Mouse (Mus musculus): Measurements from ENCODE around the gene Fbn1. TPM values are rescaled to one million over a fixed set of nuclear protein-coding genes. Genes with fewer than 3 reads are reported as not detected.
"Not testable (repeated sequence)": the region's sequence is repeated elsewhere in the genome, so short reads cannot be mapped to it uniquely, and the experiment has no call there.

The Fbn1 gene
- total RNA-seq, 2 experiments from 2014 or later = 389 to 440 TPM

- DNase-seq (ENCODE audit: low spot score in 2 of 2) = no peak
Observed at GRCm38 (mm10) chr2:125304746-125305145, 203.0 kb downstream of the Fbn1 start.

GRCm38 (mm10) chr2:125303764-125304384 lies 203.9 kb downstream of the Fbn1 start:
- DNase-seq (ENCODE audit: low spot score in 2 of 2) = no peak

- no peak for DNase-seq (ENCODE audit: low spot score in 2 of 2)
Observed at GRCm38 (mm10) chr2:125302625-125302924, 205.2 kb downstream of the Fbn1 start.

GRCm38 (mm10) chr2:125301877-125302624 lies 205.7 kb downstream of the Fbn1 start:
- no peak for DNase-seq (ENCODE audit: low spot score in 2 of 2)

- DNase-seq (ENCODE audit: low spot score in 2 of 2) = no peak
Observed at GRCm38 (mm10) chr2:125298841-125299240, 209.0 kb downstream of the Fbn1 start.

GRCm38 (mm10) chr2:125295526-125295925 lies 212.3 kb downstream of the Fbn1 start:
- no peak for DNase-seq (ENCODE audit: low spot score in 2 of 2)

- no peak for DNase-seq (ENCODE audit: low spot score in 2 of 2)
Observed at GRCm38 (mm10) chr2:125293969-125294491, 213.8 kb downstream of the Fbn1 start.

GRCm38 (mm10) chr2:125292616-125293015 lies 215.2 kb downstream of the Fbn1 start:
- DNase-seq (ENCODE audit: low spot score in 2 of 2) = no peak

GRCm38 (mm10) chr2:125291101-125291500 lies 216.7 kb downstream of the Fbn1 start:
- DNase-seq (ENCODE audit: low spot score in 2 of 2) = no peak

- DNase-seq (ENCODE audit: low spot score in 2 of 2) = peak in 1 of 2 experiments; percentile 78
Observed at GRCm38 (mm10) chr2:125290197-125290965, 217.4 kb downstream of the Fbn1 start.

GRCm38 (mm10) chr2:125285777-125286176 lies 222.0 kb downstream of the Fbn1 start:
- no peak for DNase-seq (ENCODE audit: low spot score in 2 of 2)

- no peak for DNase-seq (ENCODE audit: low spot score in 2 of 2)
Observed at GRCm38 (mm10) chr2:125282334-125283206, 225.2 kb downstream of the Fbn1 start.

- not testable (repeated sequence) for DNase-seq (ENCODE audit: low spot score in 2 of 2)
Observed at GRCm38 (mm10) chr2:125279995-125280394, 227.8 kb downstream of the Fbn1 start.

GRCm38 (mm10) chr2:125278474-125278873 lies 229.3 kb downstream of the Fbn1 start:
- peak in 1 of 2 experiments; percentile 31 for DNase-seq (ENCODE audit: low spot score in 2 of 2)

GRCm38 (mm10) chr2:125276692-125277091 lies 231.1 kb downstream of the Fbn1 start:
- DNase-seq (ENCODE audit: low spot score in 2 of 2) = no peak

- no peak for DNase-seq (ENCODE audit: low spot score in 2 of 2)
Observed at GRCm38 (mm10) chr2:125275617-125276016, 232.2 kb downstream of the Fbn1 start.

- DNase-seq (ENCODE audit: low spot score in 2 of 2) = no peak
Observed at GRCm38 (mm10) chr2:125268876-125269275, 238.9 kb downstream of the Fbn1 start.

GRCm38 (mm10) chr2:125263753-125264152 lies 244.0 kb downstream of the Fbn1 start:
- no peak for DNase-seq (ENCODE audit: low spot score in 2 of 2)

GRCm38 (mm10) chr2:125263056-125263455 lies 244.7 kb downstream of the Fbn1 start:
- DNase-seq (ENCODE audit: low spot score in 2 of 2) = peak in 1 of 2 experiments; percentile 41

GRCm38 (mm10) chr2:125260326-125260725 lies 247.5 kb downstream of the Fbn1 start:
- DNase-seq (ENCODE audit: low spot score in 2 of 2) = no peak

Measured in gastrocnemius, postnatal 4 days (tissue).